Mouse (Mus musculus): ENCODE measurements around the gene Myo1a. TPM values are rescaled to one million over a fixed set of nuclear protein-coding genes. Genes with fewer than 3 reads are reported as not detected.

Gene Myo1a
- polyA plus RNA-seq (2012; rRNA removed; ENCODE audit: low replicate concordance), result 0.23 and 0.26 TPM in 2 replicates

GRCm38 (mm10) chr10:127704766-127705220 is at the start of gene Myo1a:
Myo1a (plus strand) TSS chr10:127705170.

GRCm38 (mm10) chr10:127666501-127667268 is 38.3 kb upstream of the Myo1a start, which contains the start of gene Nemp1:
Nemp1 (plus strand) TSS chr10:127666901.

GRCm38 (mm10) chr10:127668093-127669050 is 36.6 kb upstream of the Myo1a start, which contains the start of gene Nab2:
Nab2 (minus strand) TSS chr10:127668568.

GRCm38 (mm10) chr10:127724178-127724577 is 19.2 kb downstream of the Myo1a start, which contains the start of gene Tac2:
Tac2 (plus strand) TSS chr10:127724478.

GRCm38 (mm10) chr10:127739083-127739660 is 34.2 kb downstream of the Myo1a start, which contains the start of gene Zbtb39:
Zbtb39 (plus strand) TSS chr10:127739538.

GRCm38 (mm10) chr10:127751548-127751947 is 46.6 kb downstream of the Myo1a start, which contains the start of gene Gpr182:
Gpr182 (minus strand) TSS chr10:127751732.

GRCm38 (mm10) chr10:127759181-127760110 is 54.5 kb downstream of the Myo1a start, which contains the start of the genes Rdh1 and Rdh16f1:
Rdh1 (plus strand) TSS chr10:127759721.
Rdh16f1 (plus strand) TSS chr10:127759787.

Other genes starting within 250 kb of the Myo1a start
- gene Stac3, start 203.5 kb upstream of the Myo1a start, polyA plus RNA-seq (2012; rRNA removed; ENCODE audit: low replicate concordance), result 1.9 and 95.5 TPM in 2 replicates
- 35.3 and 42.8 TPM in 2 replicates for gene Ndufa4l2, start 190.2 kb upstream of the Myo1a start, polyA plus RNA-seq (2012; rRNA removed; ENCODE audit: low replicate concordance)
- gene Shmt2, start 182.7 kb upstream of the Myo1a start, polyA plus RNA-seq (2012; rRNA removed; ENCODE audit: low replicate concordance), result 66.4 and 84.1 TPM in 2 replicates
- 0.07 and 0.23 TPM in 2 replicates for gene Nxph4, start 170.6 kb upstream of the Myo1a start, polyA plus RNA-seq (2012; rRNA removed; ENCODE audit: low replicate concordance)
- gene Lrp1, start 84.0 kb upstream of the Myo1a start, polyA plus RNA-seq (2012; rRNA removed; ENCODE audit: low replicate concordance), result 145 and 233 TPM in 2 replicates
- gene Stat6, start 62.2 kb upstream of the Myo1a start, polyA plus RNA-seq (2012; rRNA removed; ENCODE audit: low replicate concordance), result 105 and 131 TPM in 2 replicates
- gene Nemp1, start 38.3 kb upstream of the Myo1a start, polyA plus RNA-seq (2012; rRNA removed; ENCODE audit: low replicate concordance), result 2.1 and 4.4 TPM in 2 replicates
- 25.9 and 51.9 TPM in 2 replicates for gene Nab2, start 36.6 kb upstream of the Myo1a start, polyA plus RNA-seq (2012; rRNA removed; ENCODE audit: low replicate concordance)
- gene Tac2, start 19.3 kb downstream of the Myo1a start, polyA plus RNA-seq (2012; rRNA removed; ENCODE audit: low replicate concordance), result not detected in 2 replicates
- gene Zbtb39, start 34.4 kb downstream of the Myo1a start, polyA plus RNA-seq (2012; rRNA removed; ENCODE audit: low replicate concordance), result 5.9 and 7.3 TPM in 2 replicates
- gene Gpr182, start 46.6 kb downstream of the Myo1a start, polyA plus RNA-seq (2012; rRNA removed; ENCODE audit: low replicate concordance), result 14.4 and 16.8 TPM in 2 replicates
- 0.08 and 0.27 TPM in 2 replicates for gene Rdh1, start 54.6 kb downstream of the Myo1a start, polyA plus RNA-seq (2012; rRNA removed; ENCODE audit: low replicate concordance)
- gene Rdh16f1, start 54.6 kb downstream of the Myo1a start, polyA plus RNA-seq (2012; rRNA removed; ENCODE audit: low replicate concordance), result 0.12 and 0.85 TPM in 2 replicates
- 0.37 TPM in 1 of 2 replicates, not detected in the other for gene Rdh9, start 71.2 kb downstream of the Myo1a start, polyA plus RNA-seq (2012; rRNA removed; ENCODE audit: low replicate concordance)
- gene Rdh16, start 96.0 kb downstream of the Myo1a start, polyA plus RNA-seq (2012; rRNA removed; ENCODE audit: low replicate concordance), result 0.13 TPM in 2 replicates
- gene Rdh19, start 144.8 kb downstream of the Myo1a start, polyA plus RNA-seq (2012; rRNA removed; ENCODE audit: low replicate concordance), result not detected in 2 replicates
- 0.10 TPM in 1 of 2 replicates, not detected in the other for gene Rdh16f2, start 161.3 kb downstream of the Myo1a start, polyA plus RNA-seq (2012; rRNA removed; ENCODE audit: low replicate concordance)
- 1.9 TPM in 1 of 2 replicates, not detected in the other for gene Rdh7, start 183.6 kb downstream of the Myo1a start, polyA plus RNA-seq (2012; rRNA removed; ENCODE audit: low replicate concordance)
- gene Sdr9c7, start 193.3 kb downstream of the Myo1a start, polyA plus RNA-seq (2012; rRNA removed; ENCODE audit: low replicate concordance), result 0.07 and 0.30 TPM in 2 replicates